Mouse (Mus musculus): ENCODE measurements around the gene Rab3il1.

DNA sequence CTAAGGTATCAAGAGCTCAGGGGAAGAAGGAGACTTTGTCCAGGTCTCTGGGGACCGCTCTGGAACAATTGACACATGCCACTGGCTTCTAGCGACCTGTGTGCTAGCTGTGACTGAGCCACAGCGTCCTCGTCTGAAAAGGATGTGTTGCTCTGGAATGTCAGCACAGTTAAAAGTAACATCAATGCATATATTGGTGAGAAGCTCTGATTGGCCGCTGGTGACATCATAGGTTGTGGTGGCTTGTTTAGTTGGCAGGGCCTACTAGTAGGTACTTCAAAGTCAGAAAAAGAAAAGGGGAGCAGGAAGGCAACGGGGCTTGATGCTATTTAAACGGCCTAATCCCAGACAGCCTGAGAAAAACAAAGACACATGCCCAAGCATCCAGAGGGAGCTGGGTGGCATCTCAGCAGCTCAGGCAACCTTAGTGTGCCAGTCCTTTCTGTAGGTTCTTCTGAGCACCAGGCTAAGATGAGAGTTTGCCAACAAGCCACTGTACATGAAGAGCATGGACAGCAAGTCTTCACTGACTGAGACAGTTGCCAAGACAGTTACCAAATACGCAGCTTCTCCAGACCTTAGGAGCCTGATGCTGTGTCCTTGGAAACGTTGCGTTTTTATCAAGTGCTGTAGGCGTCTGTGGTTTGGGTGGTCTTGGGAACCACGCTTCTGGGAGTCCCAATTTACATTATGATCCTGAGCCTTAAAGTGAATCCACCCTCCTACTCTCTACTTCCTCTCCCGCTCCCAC, 2.6 kb upstream of the Rab3il1 start:
- TF ChIP-seq POLR2A (IDR thresholded peaks at IDR 0.05; ENCODE audit: low read depth, low read length), result no peak
- TF ChIP-seq CTCF (conservative IDR thresholded peaks at IDR 0.05; ENCODE audit: insufficient read depth, insufficient read length, low read depth, low read length), result no peak
